Mouse (Mus musculus) B cell, adult (primary cell): ENCODE data around the gene Tnfrsf4. TPM values are rescaled to one million over a fixed set of nuclear protein-coding genes. Genes with fewer than 3 reads are reported as not detected.

Experiments
- total RNA-seq: library from RNA; stranded (reverse); gene quantifications from 4 replicates; pipeline ENCODE4 v1.2.4, GENCODE M21; 2023; ENCODE audit not compliant: inconsistent age

Tnfrsf4 gene
- total RNA-seq, result 6.0 to 9.5 TPM (median 7.1 TPM) in 4 replicates

GRCm38 (mm10) chr4:156013637-156014036 lies at the start of gene Tnfrsf4:
Tnfrsf4 (plus strand) TSS chr4:156013843.

GRCm38 (mm10) chr4:155992241-155992905 lies 21.3 kb upstream of the Tnfrsf4 start, which contains the start of the genes B3galt6 and Sdf4:
B3galt6 (minus strand) TSS chr4:155992649.
Sdf4 (plus strand) TSS chr4:155992872.

GRCm38 (mm10) chr4:156026013-156026412 lies 12.4 kb downstream of the Tnfrsf4 start, which contains the start of gene Tnfrsf18:
Tnfrsf18 (plus strand) TSS chr4:156026164.

GRCm38 (mm10) chr4:156059261-156059660 lies 45.6 kb downstream of the Tnfrsf4 start, which contains the start of gene Ttll10:
Ttll10 (minus strand) TSS chr4:156059414.

Other genes with a start within 250 kb of the Tnfrsf4 start
- not detected in 4 replicates for gene Vwa1, start 239.1 kb upstream of the Tnfrsf4 start, total RNA-seq
- gene Tmem88b, start 228.0 kb upstream of the Tnfrsf4 start, total RNA-seq, result not detected in 4 replicates
- not detected in 4 replicates for gene Ankrd65, start 223.4 kb upstream of the Tnfrsf4 start, total RNA-seq
- 42.4 to 51.3 TPM (median 45.0 TPM) in 4 replicates for gene Mrpl20, start 211.0 kb upstream of the Tnfrsf4 start, total RNA-seq
- gene Ccnl2, start 201.4 kb upstream of the Tnfrsf4 start, total RNA-seq, result 212 to 234 TPM (median 221 TPM) in 4 replicates
- gene Aurkaip1, start 182.6 kb upstream of the Tnfrsf4 start, total RNA-seq, result 72.7 to 92.7 TPM (median 80.5 TPM) in 4 replicates
- gene Mxra8, start 174.2 kb upstream of the Tnfrsf4 start, total RNA-seq, result 10.4 to 12.7 TPM (median 11.4 TPM) in 4 replicates
- gene Dvl1, start 166.4 kb upstream of the Tnfrsf4 start, total RNA-seq, result 59.0 to 80.3 TPM (median 71.7 TPM) in 4 replicates
- gene Tas1r3, start 150.5 kb upstream of the Tnfrsf4 start, total RNA-seq, result 0.55 to 1.4 TPM (median 1.0 TPM) in 4 replicates
- 5.7 to 9.4 TPM (median 8.1 TPM) in 4 replicates for gene Cptp, start 144.4 kb upstream of the Tnfrsf4 start, total RNA-seq
- 44.3 to 52.8 TPM (median 52.3 TPM) in 4 replicates for gene Ints11, start 144.3 kb upstream of the Tnfrsf4 start, total RNA-seq
- gene Pusl1, start 122.1 kb upstream of the Tnfrsf4 start, total RNA-seq, result 21.1 to 25.0 TPM (median 23.6 TPM) in 4 replicates
- gene Acap3, start 122.0 kb upstream of the Tnfrsf4 start, total RNA-seq, result 66.3 to 71.7 TPM (median 69.2 TPM) in 4 replicates
- gene Ube2j2, start 70.0 kb upstream of the Tnfrsf4 start, total RNA-seq, result 98.2 to 110 TPM (median 106 TPM) in 4 replicates
- 1.6 to 3.1 TPM (median 2.1 TPM) in 4 replicates for gene C1qtnf12, start 51.5 kb upstream of the Tnfrsf4 start, total RNA-seq
- gene B3galt6, start 21.2 kb upstream of the Tnfrsf4 start, total RNA-seq, result 2.3 to 3.4 TPM (median 2.8 TPM) in 4 replicates
- 120 to 134 TPM (median 127 TPM) in 4 replicates for gene Sdf4, start 21.0 kb upstream of the Tnfrsf4 start, total RNA-seq
- 13.5 to 16.3 TPM (median 14.2 TPM) in 4 replicates for gene Tnfrsf18, start 12.3 kb downstream of the Tnfrsf4 start, total RNA-seq
- not detected in 4 replicates for gene Ttll10, start 45.6 kb downstream of the Tnfrsf4 start, total RNA-seq
- 49.2 to 80.5 TPM (median 61.4 TPM) in 4 replicates for gene 9430015G10Rik, start 96.1 kb downstream of the Tnfrsf4 start, total RNA-seq
- gene Rnf223, start 116.7 kb downstream of the Tnfrsf4 start, total RNA-seq, result 0.67 to 1.3 TPM (median 0.90 TPM) in 4 replicates
- gene Agrn, start 183.6 kb downstream of the Tnfrsf4 start, total RNA-seq, result 2.6 to 4.3 TPM (median 3.5 TPM) in 4 replicates
- 5.4 to 10.8 TPM (median 7.2 TPM) in 4 replicates for gene Isg15, start 187.0 kb downstream of the Tnfrsf4 start, total RNA-seq
- gene AW011738, start 189.5 kb downstream of the Tnfrsf4 start, total RNA-seq, result 8.0 to 11.2 TPM (median 9.5 TPM) in 4 replicates
- gene Perm1, start 202.0 kb downstream of the Tnfrsf4 start, total RNA-seq, result 0.32 to 0.58 TPM (median 0.39 TPM) in 3 of 4 replicates, not detected in the other
- gene Plekhn1, start 221.0 kb downstream of the Tnfrsf4 start, total RNA-seq, result 39.6 to 41.2 TPM (median 39.8 TPM) in 4 replicates
- 91.6 to 108 TPM (median 97.3 TPM) in 4 replicates for gene Noc2l, start 222.2 kb downstream of the Tnfrsf4 start, total RNA-seq
- 6.6 to 11.7 TPM (median 9.7 TPM) in 4 replicates for gene Samd11, start 241.8 kb downstream of the Tnfrsf4 start, total RNA-seq